9 mouse cellular contexts compared by ENCODE assay signal in the genomic region with DNA sequence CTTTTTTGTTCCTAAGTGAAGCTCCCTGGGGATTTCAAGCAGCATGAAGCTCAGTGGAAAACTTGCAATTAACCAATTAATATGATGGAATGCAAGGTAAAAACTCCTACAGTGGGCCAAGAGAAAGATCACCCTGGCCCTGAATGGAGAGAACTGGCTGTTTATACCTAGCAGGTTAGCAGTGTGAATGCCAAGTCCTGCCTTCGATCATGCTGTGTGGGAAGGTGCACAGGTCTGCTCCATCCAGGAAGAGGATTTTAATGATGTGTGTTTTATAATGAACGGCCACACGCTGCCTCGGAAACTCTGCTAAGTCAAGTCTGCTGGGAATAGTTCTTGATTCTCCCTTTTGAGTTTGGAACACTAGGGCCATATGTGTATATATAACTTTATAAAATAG.
"Had no signal": no experiment of that assay in that cellular context is flagged by ENCODE, and none has a peak within 500 bp of the region (broad histone marks: within the 10 kb centered on the region; RNA-seq: fewer than 3 reads in every experiment).

No protein-coding gene starts in this region.

- DNase-seq: kidney, postnatal 36 days; layer of hippocampus, adult 9-11 months; liver; liver, embryonic 13.5 days; liver, postnatal 0 days; lung, postnatal 14 days; thymus, adult 18-20 months; thymus, postnatal 14 days had no signal

- ATAC-seq: liver, postnatal 0 days; midbrain, embryonic 15.5 days had no signal
